Mouse (Mus musculus): ENCODE measurements around the gene Nt5c3b.

The Nt5c3b gene

DNA sequence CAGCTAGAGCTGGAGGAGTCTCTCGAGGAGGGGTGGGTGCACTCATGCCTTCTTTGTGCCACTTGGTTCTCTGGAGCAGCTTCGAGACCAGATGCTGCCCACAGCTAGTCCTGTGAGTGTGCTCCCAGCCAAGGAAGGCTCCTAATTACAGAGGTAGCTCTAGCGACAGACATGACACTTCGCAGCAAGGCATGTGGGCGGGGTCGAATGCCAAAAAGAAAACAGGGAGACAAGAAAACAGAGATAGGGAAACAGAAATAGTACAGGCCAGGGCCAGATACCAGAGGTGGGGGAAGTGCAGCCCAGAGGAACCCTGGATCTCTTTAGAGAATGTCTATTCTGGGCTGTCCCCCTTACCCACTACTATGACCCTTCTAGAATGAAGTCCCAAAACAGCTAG, 39.4 kb downstream of the Nt5c3b start:
- intact Hi-C loops (cut with DNase I) = no loop called here

DNA sequence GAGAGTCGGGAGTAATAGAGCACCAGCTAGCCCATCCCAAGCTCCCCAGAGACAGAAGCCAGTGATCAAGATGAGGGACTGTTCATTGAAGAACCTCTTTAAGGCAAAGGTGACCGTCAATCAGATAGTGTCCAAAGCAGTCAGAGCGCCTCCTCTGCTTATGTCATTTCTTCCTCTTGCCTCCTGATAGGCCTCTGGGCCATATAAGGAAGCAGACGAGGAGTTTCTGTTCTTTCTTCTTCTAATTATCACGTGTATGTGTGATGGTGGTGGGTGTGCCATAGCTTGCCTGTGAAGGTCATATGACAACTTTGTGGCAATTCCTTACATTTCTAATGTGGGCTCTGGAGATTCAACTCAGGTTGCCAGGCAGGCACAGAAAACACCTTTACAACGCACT, 40.8 kb downstream of the Nt5c3b start:
- intact Hi-C loops (cut with DNase I) = no loop called here

DNA sequence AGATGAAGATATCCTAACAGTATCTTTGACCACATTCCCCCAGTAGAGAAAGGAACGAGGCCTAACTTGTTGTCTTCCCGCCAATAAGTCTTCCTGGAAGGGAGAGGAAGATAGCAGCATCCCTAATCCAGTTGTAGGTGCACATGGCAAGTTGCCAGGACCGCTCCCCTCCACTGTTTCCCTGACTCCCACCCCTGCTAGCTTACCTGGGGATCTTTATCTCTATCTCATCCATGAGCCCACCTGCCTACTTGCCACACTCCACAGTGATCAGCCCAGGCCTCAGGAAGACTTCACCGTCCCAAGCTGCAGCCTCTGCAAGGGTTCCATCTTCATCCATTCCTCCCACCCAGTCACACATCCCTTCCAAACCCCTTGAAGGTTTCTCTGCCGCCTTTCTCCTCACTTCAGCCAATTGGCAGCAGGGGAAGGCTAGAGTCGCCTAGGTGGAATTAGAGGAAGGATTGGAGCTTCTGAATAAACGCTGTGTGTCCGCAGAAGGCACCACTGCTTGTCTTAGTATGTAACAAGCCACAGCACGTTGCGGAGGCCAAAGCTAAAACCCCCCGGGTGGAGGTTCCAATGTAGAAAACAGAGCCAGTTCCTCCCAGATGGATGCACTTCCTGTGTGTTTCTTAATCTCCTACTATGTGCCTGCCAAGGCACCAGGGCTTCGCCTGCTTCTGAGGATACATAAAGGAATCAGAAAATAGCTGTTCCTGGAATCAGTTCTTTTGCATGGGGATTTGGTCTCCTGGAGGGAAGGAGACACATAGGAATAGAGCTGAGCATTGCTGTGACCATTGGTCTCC, 41.7 kb downstream of the Nt5c3b start:
- intact Hi-C loops (cut with DNase I) = no loop called here

DNA sequence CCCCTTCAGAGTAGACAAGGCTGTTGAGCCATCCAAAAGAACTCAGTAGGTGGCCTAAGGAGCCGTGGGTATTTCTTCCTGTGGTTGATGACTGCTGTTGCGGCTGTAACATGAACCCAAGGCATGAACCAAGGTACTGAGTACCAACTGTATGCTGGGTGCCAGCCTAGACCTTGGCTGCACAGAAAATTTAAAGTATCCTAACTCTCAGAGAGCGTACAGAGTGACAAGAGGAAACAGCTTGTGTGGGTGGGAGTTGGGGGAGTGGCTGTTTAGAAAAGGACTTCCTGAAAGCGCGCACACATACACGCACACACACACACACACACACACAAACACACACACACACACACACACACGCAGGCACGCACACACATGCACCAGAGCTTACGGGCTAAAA, 42.3 kb downstream of the Nt5c3b start:
- intact Hi-C loops (cut with DNase I) = no loop called here

DNA sequence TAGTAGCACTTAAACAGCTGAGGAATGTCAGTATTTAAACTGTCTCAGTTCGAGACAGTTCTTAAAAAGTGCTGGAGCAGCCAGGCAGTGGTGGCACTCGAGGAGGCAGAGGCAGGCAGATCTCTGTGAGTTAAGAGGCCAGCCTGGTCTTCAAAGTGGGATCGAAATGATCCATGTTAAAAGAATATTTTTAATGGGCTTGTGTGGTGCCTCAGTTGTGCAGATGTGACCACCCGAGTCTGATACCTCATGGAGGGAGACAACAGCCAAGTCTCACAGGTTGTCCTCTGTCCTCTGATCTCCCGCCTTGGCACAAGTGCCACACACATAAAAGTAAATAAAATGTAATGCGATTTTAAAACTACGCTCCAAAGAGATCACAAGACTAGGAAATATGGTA, 43.1 kb downstream of the Nt5c3b start:
- intact Hi-C loops (cut with DNase I) = no loop called here

DNA sequence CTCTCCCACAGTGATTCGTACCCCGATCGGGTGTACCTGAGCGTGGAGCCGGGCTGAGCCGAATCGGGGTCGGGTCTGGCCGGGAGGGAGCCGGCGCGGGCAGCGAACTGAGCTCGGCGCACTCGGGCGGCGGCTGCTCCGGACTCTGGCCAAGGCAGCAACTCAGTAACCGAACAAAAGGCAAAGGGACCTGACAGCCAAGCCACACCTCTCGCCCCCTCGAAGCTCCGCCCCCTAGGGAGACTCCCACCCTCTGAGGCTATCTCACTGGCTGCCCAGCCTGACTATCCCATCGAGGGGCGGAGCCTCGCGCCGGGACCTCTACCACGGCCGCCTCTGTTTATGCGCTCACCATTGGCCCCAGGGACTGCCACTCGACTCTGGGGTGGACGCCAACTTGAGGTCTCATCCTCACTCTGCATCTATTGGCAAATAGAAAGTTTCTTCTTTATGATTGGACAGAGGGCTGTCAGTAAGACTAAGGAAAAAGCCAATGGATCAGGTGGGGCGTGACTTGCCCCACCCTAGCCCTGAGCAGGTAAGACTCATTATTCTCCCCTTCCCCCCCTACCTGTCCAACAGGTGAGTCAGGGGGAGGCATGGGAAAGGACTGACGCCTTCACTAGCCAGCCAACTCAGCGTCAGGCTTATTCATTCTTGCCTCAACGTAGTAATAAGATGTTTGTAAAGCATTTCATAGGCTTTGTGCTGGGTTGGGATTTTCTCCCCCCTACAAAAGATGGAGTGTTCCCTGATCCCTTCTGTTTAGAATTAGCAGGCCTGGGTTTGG, 43.8 kb downstream of the Nt5c3b start, which contains the start of gene Jup:
Jup (minus strand) TSS at position 164 of the 790 bp plus-strand sequence.
- intact Hi-C loops (cut with DNase I) = no loop called here

DNA sequence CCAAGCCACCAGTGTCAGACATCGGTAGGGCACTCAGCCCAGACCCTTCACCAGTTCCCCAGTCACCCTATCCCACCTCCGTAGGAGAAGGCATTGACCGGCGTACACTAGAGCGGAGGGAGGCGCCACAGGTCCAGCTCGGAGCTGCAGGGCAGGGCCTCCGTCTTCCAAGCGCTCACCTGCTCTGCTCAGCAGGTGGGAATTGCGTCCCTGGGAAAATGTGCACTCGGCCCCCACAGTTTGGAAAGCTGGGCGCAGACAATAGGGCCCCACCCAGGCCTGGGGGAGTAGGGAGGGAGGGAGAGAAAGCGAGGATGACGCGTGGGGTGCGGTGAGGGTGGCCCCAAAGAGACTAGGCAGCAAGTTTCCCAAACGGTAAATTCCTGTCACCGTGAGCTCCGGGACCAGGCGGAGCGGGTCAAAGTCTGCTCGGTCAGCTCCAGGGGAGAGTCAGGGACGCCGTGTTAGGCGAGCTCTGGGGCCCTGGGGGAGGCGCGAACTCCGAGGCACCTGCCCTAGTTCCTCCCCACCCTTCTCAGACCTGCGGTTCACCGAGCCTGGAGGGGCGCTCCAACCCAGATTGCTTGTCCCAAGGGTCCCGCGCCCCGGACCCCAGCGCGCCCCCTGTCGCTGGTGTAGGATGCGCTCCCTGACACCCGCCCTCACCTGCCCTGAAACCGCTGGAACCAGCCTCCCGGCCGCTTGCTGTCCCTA, 44.6 kb downstream of the Nt5c3b start:
- intact Hi-C loops (cut with DNase I) = no loop called here

DNA sequence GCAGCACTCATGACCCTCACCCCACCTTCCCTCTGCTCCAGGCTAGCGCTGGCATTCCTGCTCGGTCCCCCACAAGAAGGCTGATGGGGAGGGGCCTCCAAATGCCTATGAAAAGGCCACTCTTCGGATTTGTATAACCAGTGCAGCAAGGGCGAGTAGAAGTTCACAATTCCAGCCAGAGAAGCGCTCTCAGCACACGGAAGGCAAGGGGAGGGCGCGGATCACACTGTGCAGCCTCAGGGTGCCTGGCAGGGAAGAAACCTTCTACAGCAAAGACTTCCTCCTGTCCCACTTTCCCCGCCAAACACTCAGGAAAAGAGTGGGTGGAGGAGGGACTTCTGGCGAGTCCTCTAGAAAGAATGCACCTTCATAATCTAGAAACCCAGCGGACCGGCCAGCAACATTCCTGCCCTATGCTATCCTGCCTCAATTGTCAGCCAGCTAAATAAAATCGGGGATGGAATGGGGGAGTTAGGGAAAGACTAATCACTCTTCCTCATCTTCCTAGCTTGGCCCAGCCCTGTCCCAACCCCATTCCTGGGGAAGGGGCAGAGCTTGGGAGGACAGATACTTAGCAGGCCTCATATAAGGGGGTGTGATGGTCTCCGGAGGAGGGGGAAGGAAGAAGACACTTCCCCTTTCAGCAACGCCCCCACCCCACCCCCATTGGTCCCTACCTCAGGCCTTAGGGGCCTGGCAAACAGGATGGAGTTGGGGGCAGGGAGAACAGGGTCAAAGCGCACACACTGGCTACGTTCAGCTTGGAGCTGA, 45.6 kb downstream of the Nt5c3b start:
- intact Hi-C loops (cut with DNase I) = no loop called here

DNA sequence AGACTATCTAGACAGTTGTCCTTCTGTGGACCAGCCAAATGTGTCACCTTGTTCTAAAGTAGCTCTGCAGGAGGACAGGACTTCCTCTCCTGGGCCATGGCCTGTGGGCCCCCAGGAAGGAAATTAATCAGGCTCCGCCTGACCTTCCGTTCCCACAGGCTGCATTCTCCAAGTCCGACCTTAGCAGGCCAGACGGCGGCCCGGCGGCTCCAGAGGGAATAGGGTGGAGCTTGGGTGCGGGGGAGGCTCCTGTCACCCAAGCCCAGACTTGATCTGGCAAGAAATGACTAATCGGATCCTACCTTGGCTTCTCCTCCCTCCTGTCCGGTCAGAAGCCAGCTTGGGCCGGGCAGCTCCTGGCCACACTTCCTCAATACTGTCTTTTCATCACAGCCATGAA, 46.4 kb downstream of the Nt5c3b start:
- intact Hi-C loops (cut with DNase I) = no loop called here

DNA sequence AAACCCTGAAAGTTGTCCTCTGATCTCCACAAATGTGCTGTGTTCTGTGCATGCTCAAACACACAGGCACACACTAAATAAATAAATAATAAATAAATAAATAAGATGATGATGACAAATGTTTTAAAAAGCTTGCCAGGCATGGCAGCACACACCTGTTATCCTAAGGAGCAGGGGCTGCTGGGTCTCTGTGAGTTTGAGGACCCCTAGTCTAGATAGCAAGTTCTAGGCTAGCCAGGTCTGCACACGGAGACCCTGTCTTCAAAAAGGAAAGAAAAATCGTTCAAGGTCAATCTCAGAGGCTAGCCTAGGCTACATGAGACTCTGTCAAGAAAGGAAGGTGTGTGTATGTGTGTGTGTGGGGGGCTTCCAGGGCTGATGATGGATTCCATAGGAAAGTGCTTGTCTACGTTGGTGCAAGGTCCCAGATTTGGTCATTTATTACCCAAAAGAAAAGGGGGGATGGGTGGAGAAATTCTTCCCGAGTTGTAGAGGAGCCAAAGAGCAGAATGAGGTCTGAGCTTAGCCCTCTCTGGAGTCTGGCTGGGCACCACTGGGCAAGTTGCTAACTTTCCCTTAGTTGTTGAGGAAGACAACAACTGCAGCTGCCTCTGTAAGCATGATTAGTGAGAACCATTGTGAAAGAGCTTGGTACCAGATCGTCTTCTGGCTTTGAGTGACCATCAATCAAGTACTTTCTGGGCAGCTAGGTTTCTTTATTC, 47.1 kb downstream of the Nt5c3b start:
- intact Hi-C loops (cut with DNase I) = no loop called here

DNA sequence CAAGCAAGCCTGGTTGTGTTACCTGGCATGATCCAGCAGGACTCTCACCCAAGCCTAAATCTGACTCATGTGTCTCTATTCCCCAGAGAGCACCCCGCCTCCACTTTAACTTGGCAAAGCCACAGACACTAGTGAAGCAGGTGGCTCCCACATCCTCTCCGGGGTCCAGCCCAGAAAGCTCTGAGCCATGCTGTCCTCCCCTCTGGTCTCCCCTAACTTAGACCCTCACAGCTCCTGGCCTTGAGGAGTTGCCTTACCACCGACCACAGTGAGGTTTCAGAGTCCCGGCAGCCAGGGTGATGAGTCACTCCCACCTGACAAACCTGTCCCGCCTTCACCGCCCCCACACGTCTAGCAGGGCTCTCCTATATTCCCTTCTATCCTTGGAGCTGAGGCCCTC, 47.9 kb downstream of the Nt5c3b start:
- intact Hi-C loops (cut with DNase I) = no loop called here

DNA sequence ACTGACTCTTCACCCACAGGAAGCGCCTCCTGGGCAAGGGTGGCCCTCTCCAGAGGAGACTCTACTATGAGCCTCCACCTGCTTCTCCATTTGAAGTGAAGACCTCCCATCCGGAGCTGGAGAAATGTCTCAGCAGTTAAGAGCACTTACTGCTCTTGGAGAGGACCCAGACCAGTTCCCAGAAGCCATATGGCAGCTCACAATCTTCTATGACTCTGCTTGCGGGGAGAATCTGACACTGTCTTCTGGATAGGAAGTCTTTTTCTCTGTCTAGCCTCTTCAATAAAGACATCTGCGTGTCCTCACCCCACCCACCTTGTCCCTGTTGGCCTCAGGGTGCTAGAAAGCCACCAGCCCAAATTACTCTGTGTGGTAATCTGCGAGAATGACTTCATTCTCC, 48.6 kb downstream of the Nt5c3b start:
- intact Hi-C loops (cut with DNase I) = no loop called here

DNA sequence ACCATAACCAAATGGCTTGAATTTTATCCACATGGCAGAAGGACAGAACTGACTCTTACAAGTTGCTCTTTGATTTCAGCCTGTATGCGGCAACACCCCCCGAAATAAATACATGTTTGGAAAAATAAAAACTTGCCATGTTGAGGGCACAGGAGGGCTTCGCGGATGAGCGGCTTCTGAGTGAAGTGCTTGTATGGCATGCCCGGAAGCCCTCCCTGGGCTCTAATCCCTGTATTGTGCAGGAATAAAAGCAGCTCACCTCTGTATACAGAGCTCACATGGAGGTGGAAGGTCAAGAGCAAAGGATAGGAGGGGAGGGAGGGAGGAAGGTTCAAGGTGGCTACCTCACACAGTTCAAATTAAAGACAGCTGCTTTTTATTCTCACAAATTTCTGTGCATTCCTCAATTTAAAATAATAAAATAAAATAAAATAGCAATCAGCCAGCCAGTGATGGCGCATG, 49.7 kb downstream of the Nt5c3b start:
- intact Hi-C loops (cut with DNase I) = no loop called here

DNA sequence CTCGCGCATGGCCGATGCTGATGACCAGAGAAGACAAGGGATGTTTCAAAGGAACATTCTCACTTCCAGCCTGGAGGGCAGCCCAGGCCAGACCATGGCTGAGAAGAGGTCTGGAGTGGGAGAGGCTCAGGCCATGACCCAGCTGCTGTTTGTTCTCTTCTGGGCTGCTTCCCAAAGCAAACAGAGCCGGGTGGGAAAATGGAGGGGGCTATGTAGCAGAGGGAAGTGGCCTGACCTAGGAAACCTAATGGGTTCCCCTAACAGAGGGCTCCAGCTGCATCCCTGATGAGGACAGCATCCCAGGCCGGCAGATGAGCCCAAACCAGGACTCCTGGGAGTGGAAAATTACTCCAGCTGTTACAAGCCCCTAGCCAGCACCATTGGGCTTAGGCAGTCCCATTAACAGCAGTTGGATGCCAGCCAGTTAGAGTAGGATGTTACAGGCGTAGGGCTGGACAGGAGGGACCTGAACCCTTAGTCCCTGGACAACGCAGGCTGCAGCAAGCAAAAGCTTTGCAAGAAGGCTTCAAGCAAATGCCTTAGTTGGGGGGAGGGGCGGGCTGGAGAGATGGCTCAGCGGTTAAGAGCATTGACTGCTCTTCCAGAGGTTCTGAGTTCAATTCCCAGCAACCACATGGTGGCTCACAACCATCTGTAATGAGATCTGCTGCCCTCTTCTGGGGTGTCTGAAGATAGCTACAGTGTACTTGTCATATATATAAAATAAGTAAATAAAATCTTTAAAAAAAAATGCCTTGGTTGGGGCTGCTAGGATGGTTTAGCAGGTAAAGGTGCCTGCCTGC, 50.3 kb downstream of the Nt5c3b start:
- intact Hi-C loops (cut with DNase I) = no loop called here

DNA sequence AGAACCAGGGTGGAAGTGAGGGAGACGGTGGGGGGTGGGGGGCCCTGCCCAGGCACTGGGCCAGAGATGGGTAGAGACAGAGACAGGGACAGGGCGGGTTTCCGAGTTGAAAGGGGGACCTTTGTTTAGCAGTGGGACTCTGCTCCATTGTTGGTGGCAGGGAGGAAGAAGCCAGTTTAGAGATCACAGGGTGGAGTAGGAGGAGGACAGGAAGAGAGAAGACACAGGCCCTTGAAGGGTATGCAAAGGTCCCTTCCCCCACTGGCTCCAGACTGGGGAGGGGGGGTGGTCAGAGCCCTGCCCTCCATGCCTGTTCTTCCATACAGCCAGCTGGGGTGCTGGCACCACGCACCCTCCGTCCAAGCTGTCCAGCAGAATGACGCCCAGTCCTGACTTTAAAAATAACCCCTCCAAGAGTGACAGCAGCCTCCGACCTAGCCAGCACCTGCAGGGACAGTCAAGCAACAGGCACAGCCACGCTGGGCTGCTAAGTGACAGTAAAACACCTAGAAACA, 51.6 kb downstream of the Nt5c3b start:
- intact Hi-C loops (cut with DNase I) = no loop called here

DNA sequence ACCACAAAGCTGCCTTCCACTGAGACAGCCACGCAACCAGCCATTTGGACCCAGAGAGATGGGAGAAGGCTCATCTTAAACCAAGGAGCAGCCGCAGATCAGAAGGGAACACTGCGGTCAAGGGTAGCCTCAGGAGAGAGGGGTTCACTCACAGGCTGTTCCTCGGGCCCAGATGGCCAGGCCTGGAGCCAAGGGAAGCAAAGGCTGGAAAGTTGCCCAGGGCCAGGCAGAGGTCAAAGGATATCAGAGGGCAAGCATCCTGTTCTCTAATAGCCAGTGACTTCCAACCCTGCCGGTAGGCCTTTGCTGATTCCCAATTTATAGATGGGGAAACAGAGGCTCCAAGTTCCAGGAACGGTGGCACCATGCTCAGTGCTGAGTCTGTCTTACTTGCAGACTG, 53.0 kb downstream of the Nt5c3b start:
- intact Hi-C loops (cut with DNase I) = no loop called here

DNA sequence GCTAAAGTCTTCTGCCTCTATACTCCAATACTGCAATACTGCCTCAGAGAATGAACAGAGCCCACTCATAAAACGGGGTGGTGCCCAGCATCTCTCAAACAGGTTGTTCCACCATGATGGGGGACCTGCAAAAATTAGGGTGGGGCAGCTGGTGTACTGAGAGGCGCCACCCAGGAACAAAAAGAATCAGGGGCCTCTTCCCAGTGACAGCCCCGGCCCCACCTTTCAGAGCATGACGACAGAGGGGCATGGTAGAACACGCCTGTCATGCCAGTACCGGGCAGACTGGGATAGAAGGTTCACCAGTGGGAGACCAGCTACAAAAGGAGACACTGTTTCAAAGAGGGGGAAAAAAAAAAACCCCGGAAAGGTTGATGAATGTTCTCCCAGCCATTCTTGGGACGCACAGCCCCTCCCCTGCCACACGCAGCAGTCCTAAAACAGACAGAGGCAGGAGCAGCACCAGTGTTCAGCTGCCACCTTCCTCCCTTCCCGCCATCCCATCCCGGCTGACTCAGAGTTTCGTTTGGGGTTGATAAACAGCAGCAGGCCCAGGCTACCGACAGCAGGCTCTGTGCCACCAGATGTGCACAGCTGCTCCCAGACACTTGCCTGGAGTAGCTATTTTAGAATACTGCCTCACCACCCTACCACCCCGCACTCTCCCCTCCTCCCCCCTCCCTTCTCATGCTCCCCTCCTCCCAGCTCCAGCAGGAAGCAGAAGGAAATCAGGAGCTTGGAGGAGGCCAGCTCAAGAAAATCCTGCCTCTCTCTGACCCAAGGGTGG, 53.8 kb downstream of the Nt5c3b start:
- intact Hi-C loops (cut with DNase I) = no loop called here

DNA sequence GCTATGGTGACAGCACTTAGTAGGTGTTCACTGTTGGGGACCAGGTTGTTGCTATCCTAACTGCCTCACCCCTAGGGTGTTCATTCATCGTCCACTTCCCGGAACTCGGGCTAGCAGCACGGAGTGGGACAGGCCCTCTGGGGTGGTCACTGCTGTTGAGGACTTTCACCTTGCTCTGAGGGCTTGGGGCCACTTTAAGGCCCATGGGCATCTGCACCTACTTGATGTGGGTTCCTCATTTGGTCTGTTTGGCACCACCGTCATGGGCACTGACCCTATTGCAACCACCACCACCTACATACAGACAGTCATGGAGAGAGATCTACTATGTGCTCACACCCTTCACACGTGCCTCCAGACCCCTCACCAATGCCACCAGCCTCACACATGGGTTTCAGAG, 54.5 kb downstream of the Nt5c3b start:
- intact Hi-C loops (cut with DNase I) = no loop called here

DNA sequence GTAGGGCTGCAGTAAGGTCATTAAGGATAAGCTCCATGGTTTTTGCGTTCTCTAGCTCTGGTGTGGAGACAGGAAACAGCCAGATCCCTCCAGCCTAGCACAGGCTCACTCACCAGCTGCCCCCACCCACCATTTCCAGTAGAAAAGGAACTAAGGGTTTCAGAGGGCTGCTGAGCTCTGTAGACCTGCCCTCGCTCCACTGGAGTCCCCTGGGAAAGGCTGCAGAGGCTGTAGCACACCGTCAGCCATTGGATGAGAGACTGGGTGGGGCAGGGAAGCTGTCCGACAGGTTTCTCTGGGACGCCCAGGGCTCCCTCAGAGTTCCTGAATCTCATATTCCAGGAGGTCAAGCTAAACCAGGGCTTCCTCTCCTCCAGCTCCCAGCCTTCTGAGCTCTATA, 55.0 kb downstream of the Nt5c3b start:
- intact Hi-C loops (cut with DNase I) = no loop called here
